Mouse (Mus musculus) heart, postnatal 0 days (tissue): ENCODE data around the gene Dld. TPM values are rescaled to one million over a fixed set of nuclear protein-coding genes. Genes with fewer than 3 reads are reported as not detected.

Experiments used
- ATAC-seq: fragments of 200-750 bp; cut with Nextera tagmentation; 2 replicates; pipeline ENCODE4 v1.8.0; 2017; ENCODE audit warnings: low read depth, moderate number of reproducible peaks, moderate library complexity; ENCODE audit not compliant: insufficient read depth
- DNase-seq: peaks from one replicate; pipeline ENCODE4 v3.0.0-alpha.2; 2016; ENCODE audit warnings: low spot score
- H3K27ac ChIP-seq: fragments of 300-500 bp; sonication (generic); 2 replicates; pipeline ENCODE4 v1.5.1; 2014; ENCODE audit warnings: low read depth, mild to moderate bottlenecking
- H3K27me3 ChIP-seq: fragments of 300-500 bp; sonication (generic); 2 replicates; pipeline ENCODE4 v1.6.1; 2014; ENCODE audit warnings: low read length, mixed read lengths; ENCODE audit not compliant: control insufficient read depth, insufficient read depth
- H3K36me3 ChIP-seq: fragments of 300-500 bp; sonication (generic); replicated peaks from 2 replicates; pipeline ENCODE4 v1.6.1; 2014; ENCODE audit warnings: low read length, mixed read lengths; ENCODE audit not compliant: control insufficient read depth, insufficient read depth
- H3K4me1 ChIP-seq: fragments of 300-500 bp; sonication (generic); 2 replicates; pipeline ENCODE4 v1.6.1; 2014; ENCODE audit warnings: antibody characterized with exemption; ENCODE audit not compliant: control insufficient read depth, insufficient read depth
- H3K4me2 ChIP-seq: fragments of 300-500 bp; sonication (generic); 2 replicates; pipeline ENCODE4 v1.6.1; 2014; ENCODE audit warnings: low read depth, mild to moderate bottlenecking, low read length, moderate library complexity
- H3K4me3 ChIP-seq: fragments of 300-500 bp; sonication (generic); 2 replicates; pipeline ENCODE4 v1.5.1; 2014; ENCODE audit warnings: low read depth, low read length
- H3K9ac ChIP-seq: fragments of 300-500 bp; sonication (generic); replicated peaks from 2 replicates; pipeline ENCODE4 v1.6.1; 2014; ENCODE audit warnings: low read depth, low read length, mixed read lengths
- H3K9me3 ChIP-seq: fragments of 300-500 bp; sonication (generic); replicated peaks from 2 replicates; pipeline ENCODE4 v1.6.1; 2016; ENCODE audit warnings: low read length; ENCODE audit not compliant: control insufficient read depth
- CTCF ChIP-seq: IDR thresholded peaks from 2 replicates; pipeline ENCODE4 v1.5.1; 2016; ENCODE audit warnings: antibody characterized with exemption, control low read depth, low read depth
- EP300 ChIP-seq: IDR thresholded peaks from 2 replicates; pipeline ENCODE4 v1.6.1; 2016; ENCODE audit warnings: antibody characterized with exemption, low read depth
- WGBS: fragments of 180-500 bp; shearing (Covaris S2); extraction: QIAGEN DNeasy Blood & Tissue Kit; methylation state at CpG from one replicate; pipeline ENCODE4 v1.1.7; 2014; 5-methylcytosine and 5-hydroxymethylcytosine counted together
- polyA plus RNA-seq: library from polyadenylated mRNA; unstranded; fragments of >200 nt; fragmentation: Nextera tagmentation; extraction: Ambion mirVana; gene quantifications from 2 replicates; pipeline ENCODE4 v1.2.1, GENCODE M21; 2015
- total RNA-seq: library from RNA; depleted of rRNA; stranded (reverse); fragments of >200 nt; gene quantifications from 2 replicates; pipeline ENCODE4 v1.2.3, GENCODE M21; 2014; ENCODE audit warnings: low replicate concordance; rRNA removed

The Dld gene
- total RNA-seq: 91.6 and 125 TPM in 2 replicates
- 372 and 377 TPM in 2 replicates for polyA plus RNA-seq

DNA sequence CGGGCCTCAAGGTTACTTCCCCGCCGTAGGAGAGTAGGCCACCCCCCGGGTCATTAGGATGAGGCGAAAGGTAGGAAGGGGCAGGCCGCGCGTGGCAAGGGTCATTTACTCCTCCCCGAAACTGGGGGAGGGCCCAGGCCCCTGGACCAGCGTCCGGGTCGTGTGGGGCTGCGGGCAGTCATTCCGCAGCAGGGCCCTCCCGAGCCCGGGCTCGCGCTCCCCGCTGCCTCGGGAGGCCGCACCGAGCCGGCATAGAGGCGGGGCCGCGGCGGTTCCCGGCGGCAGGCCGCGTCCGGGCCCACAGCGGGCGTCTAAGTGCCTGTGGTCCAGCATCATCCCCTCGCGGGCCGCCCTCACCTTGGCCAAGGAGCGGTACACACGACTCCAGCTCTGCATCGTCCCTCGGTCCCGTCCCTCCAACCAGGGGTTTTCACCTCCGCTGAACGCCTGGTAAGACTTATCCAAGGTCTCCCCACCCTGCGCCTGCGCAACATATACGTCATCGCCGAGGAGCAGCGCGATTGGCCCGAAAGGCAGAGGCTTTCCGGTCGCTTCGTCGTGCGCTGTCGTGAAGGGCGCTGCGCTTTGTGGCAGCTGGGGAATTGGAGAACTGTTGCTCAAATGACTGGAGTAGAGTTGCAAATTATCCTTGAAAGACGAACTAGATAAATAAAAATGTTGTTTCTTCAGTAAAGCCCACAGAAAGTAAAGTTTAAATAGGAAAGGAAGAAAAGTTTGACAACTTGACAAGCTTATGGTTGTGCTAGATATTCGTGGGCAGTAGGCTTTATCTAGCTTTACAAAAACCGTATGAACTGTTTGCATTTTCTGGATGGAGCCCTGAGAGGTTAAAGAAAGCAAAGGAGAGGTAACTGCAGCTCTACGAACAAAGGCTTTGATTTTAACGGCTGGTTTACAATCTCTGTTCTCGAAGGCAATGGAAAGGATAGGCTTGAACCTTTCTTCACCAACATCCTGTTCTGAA, at the start of gene Dld:
Dld (minus strand) TSS at position 510 of the 985 bp plus-strand sequence.
- H3K4me3 ChIP-seq: peak within 1 kb of the TSS; percentile 88
- 7% methylated on average over 53 of the region's 66 CpGs for WGBS
- no peak for TF ChIP-seq EP300
- no peaks in the 10 kb centered on the region for H3K27me3 ChIP-seq
- DNase-seq: peak; percentile 96
- peak within 1 kb of the TSS; percentile 97 for H3K9ac ChIP-seq
- H3K9me3 ChIP-seq: peaks cover 4% of the 10 kb centered on the region; the same call in 1 of the 2 replicates
- H3K4me1 ChIP-seq: peaks cover 5% of the 10 kb centered on the region; the same call in 1 of the 2 replicates
- ATAC-seq: peak; percentile 99
- H3K4me2 ChIP-seq: peak within 1 kb of the TSS; percentile 86
- peak within 1 kb of the TSS; percentile 94 for H3K27ac ChIP-seq
- peaks cover 25% of the 10 kb centered on the region for H3K36me3 ChIP-seq

GRCm38 (mm10) chr12:31400821-31401220, 49.6 kb upstream of the Dld start:
- DNase-seq (no peak), ATAC-seq (no peak)
- Histone ChIP-seq H3K4me1 (no peaks in the 10 kb centered on the region), H3K4me2 (no peak overlapping the region), H3K27me3 (no peaks in the 10 kb centered on the region), H3K36me3 (no peaks in the 10 kb centered on the region), H3K4me3 (no peak overlapping the region), H3K9me3 (no peaks in the 10 kb centered on the region), H3K9ac (no peak overlapping the region), H3K27ac (no peak overlapping the region)
- 86% methylated on average over 1 of the region's 1 CpGs for WGBS
- TF ChIP-seq CTCF (no peak), EP300 (no peak)

- Histone ChIP-seq H3K4me3 (no peak overlapping the region), H3K27ac (no peak overlapping the region), H3K4me2 (no peak overlapping the region), H3K9me3 (no peaks in the 10 kb centered on the region), H3K36me3 (no peaks in the 10 kb centered on the region), H3K4me1 (no peaks in the 10 kb centered on the region), H3K27me3 (no peaks in the 10 kb centered on the region), H3K9ac (no peak overlapping the region)
- 82% methylated on average over 4 of the region's 4 CpGs for WGBS
- TF ChIP-seq CTCF (no peak), EP300 (no peak)
- no peak for ATAC-seq
- DNase-seq: no peak
These were observed 46.5 kb upstream of the Dld start for GRCm38 (mm10) chr12:31397709-31398108.

GRCm38 (mm10) chr12:31395895-31396294, 44.6 kb upstream of the Dld start:
- Histone ChIP-seq H3K27ac (no peak overlapping the region), H3K27me3 (no peaks in the 10 kb centered on the region), H3K36me3 (no peaks in the 10 kb centered on the region), H3K9me3 (no peaks in the 10 kb centered on the region), H3K9ac (no peak overlapping the region), H3K4me1 (no peaks in the 10 kb centered on the region), H3K4me2 (no peak overlapping the region), H3K4me3 (no peak overlapping the region)
- TF ChIP-seq CTCF (no peak), EP300 (no peak)
- WGBS: 84% methylated on average over 1 of the region's 1 CpGs
- DNase-seq: no peak
- ATAC-seq: no peak

GRCm38 (mm10) chr12:31391696-31392095, 40.4 kb upstream of the Dld start:
- no peaks in the 10 kb centered on the region for H3K36me3 ChIP-seq
- no peak overlapping the region for H3K4me2 ChIP-seq
- TF ChIP-seq CTCF (no peak), EP300 (no peak)
- 95% methylated on average over 12 of the region's 12 CpGs for WGBS
- ATAC-seq (no peak), DNase-seq (no peak)
- H3K4me1 ChIP-seq: no peaks in the 10 kb centered on the region
- H3K27ac ChIP-seq: no peak overlapping the region
- no peaks in the 10 kb centered on the region for H3K9me3 ChIP-seq
- H3K27me3 ChIP-seq: no peaks in the 10 kb centered on the region
- no peak overlapping the region for H3K4me3 ChIP-seq
- H3K9ac ChIP-seq: no peak overlapping the region
